Mouse (Mus musculus): ENCODE results near the gene Vnn1.
A peak's percentile ranks its signal among the peaks of the same experiment; 100 is the strongest.

Vnn1 gene

DNA sequence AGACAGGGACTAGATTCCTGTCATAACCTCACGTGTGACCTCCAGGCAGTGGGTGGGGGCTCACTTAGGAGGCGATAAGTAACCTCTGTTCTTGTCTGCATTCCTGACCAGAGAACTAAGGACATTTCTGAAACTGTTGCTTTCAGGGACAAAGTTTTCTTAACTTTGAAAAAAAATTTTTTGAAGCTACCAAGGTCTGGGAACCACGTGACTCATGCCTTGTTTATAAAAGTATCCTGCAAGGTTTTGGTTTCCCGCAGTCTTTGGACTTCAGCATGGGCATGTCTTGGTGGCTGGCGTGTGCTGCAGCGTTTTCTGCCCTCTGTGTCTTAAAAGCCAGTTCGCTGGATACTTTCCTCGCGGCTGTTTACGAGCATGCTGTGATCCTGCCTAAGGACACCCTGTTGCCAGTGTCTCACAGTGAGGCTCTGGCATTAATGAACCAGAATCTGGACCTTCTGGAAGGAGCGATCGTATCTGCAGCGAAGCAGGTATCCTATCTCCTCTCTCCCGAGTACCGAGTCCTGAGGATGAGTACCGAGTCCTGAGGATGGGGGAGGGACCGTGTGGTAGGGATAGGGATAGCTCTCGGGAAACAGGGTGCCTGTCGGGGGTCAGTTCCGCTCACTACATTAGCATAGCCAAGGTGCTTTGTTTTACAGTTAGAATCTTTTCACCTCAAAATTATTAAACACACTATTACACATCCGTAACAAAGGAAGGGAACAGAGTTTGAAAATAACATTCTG, at the start of gene Vnn1:
Gene Vnn1, plus strand, starts transcription at position 88 of the 749 bp plus-strand sequence.
- no peak for DNase-seq (ENCODE audit: low read depth)

DNA sequence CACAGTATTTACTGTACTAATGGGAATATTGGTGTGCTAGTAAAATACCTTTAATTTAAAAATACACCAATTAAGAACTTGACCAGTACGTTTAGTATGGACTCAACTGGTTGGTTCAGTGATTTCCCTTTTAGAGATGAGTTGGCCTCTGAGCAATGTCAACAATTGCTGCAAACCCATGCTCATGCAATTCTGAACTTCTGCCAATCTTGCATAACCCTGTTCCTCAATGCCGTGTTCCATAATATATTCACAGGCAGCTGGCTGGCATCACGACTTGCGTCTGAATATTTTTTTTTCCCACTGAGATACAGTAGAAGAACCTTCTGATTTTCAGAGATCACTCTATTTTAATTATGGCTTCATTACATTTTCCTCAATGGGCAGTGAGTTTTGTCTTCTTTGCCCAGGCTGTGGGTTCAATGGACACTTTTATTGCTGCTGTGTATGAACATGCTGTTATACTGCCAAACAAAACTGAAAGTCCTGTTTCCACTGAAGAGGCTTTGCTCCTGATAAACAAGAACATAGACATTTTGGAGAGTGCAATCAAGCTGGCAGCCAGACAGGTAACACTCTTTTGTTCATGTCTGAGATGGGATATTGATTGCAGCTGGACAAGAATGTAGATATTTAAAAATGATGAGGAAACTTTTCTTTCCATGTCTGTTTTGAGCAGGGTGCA, 43.1 kb upstream of the Vnn1 start, which contains the start of gene Vnn3:
Gene Vnn3, plus strand, starts transcription at position 235 of the 685 bp plus-strand sequence.
- DNase-seq (ENCODE audit: low read depth), result no peak

DNA sequence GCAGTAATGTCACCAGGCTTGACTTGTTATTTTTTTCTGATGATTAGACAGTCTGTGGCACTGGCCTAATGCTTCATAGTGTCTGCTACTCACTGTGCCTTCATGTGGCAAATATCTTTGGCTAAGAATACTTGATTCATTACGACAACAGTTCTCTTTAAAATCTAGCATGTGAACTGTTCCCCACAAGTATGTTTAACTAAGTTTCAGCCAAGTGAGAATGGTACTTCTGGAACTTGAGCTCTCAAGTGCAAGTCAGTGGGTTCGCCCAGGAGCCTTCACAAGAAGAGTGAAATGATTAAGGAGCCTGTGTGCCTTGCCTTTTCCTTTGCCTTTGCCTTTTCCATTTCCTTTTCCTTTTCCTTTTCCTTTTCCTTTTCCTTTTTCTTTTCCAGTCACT, 42.4 kb upstream of the Vnn1 start:
- no peak for DNase-seq (ENCODE audit: low read depth)

DNA sequence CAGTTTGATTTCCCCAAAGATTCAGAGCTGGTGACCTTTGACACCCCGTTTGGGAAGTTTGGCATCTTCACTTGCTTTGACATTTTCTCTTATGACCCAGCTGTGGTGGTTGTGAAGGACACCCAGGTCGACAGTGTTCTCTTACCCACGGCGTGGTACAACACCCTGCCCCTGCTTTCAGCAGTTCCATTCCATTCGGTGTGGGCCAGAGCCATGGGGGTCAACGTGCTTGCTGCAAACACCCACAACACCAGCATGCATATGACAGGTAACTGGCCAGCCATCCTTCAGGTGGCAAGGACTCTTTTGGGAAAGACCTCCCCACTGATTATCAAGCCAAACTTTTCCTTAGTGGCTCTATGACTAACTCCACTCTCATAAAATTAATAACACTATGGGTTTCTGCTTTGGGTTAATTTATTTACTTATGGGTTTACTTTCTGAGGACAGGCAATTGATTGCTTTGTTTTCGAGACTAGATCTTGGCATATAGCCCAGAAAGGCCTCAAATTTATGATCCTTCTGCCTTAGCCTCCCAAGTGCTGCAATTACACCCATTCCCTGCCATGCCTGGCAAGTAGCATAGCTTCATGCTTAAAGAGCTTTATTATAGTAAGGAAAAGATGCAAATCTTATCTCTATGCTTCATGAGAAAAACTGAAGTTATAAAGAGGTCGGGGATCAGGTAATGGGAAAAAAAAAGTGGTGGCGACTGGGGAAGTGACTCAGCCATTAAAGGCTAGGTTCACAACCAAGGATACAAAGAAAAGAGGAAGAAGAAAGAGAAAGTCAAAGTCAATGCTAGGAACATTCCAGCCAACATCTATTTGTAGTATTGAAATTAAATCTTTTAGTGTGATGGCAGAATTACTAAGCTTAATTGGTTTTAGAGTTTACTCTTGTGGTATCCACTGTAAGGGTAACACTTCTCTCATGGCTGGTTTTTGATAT, 29.9 kb upstream of the Vnn1 start:
- no peak for DNase-seq (ENCODE audit: low read depth)

DNA sequence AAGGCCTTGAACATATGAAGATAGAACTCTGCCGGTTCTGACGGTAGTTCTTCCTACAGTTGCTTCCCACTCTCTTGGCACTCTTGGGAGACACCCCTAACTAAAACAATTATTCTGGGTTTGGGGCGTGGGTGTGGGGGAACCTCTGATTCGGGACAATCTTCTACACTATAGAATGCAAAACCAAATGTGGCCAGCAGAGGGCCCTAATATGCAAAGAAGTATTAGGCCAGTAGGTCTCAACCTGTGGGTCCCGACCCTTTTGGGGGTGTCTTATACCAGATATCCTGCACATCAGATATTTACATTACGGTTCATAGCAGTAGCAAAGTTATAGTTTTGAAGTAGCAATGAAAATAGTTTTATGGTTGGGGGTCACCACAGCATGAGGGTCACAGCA, 13.8 kb upstream of the Vnn1 start:
- DNase-seq (ENCODE audit: low read depth), result peak; percentile 7

DNA sequence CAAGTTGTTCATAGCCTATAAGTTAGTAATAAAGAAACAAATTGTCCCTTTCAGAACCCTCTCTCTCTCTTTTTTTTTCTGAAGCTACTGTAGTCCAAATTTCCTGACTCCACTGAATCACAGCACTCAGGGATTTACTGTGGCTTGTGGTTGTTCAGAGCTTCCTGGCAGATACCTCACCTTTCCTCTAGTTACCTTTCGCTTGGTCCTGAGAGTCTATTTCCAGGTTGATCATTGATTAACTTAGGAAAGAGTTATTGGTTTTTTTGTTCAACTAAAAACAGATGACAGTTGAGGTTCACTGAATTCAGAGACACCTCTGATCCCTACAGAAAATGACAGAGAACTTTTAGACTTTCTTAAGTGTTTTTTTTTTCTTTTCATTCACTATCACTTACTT, 9.6 kb upstream of the Vnn1 start:
- no peak for DNase-seq (ENCODE audit: low read depth)

DNA sequence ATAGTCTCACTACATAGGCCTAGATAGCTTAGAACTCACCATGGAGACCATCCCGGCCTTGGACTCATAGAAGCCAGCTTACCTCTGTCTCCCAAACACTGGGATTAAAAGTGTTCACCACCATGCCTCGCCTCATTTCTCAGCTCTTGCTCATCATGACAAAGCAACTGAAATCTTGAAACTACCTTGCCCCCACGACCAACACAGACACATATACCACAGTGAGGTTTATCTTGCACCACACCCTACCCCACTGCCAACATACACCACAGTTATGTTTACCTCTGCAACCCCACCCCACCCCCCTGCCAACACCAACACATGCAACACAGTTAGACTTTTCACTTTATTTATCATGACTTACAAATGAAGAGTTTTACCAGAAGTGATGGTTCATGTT, 8.4 kb upstream of the Vnn1 start:
- DNase-seq (ENCODE audit: low read depth), result no peak

DNA sequence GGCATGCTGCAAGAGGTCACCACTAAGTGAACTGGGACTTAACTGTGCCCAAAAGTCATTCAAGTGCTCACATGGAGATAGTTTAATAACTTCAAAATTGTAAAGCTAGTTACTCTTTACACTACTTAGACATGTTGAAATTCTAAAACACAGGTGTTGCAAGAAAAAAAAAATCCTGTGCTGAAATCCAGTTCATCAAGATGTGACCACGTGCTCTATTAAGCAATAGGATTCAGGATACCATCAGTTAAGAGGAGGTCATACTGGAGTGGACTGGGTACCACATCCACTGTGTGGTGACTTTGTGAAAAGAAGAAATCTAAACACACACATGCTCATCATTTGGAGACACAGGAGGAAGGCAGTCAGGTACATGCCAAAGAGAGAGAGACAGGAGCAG, 1.5 kb upstream of the Vnn1 start:
- DNase-seq (ENCODE audit: low read depth), result no peak

DNA sequence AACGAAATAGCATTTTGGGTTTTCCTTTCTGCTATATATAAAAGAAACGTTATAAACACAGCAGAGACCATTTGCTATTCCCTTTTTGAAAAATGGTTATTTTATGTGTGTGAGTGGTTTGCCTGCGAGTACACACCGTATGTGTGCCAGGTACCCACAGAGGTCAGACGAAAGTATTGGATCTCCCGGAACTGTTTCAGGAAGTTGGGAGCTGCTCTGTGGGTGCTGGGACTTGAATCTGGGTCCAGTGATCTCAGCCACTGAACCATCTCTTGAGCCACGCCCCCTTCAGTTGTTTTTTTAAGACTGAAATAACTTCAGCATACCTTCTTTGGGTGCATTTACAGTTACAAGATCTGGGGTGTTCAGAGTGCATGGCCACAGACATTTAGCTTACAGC, 888 bp downstream of the Vnn1 start:
- DNase-seq (ENCODE audit: low read depth), result no peak

DNA sequence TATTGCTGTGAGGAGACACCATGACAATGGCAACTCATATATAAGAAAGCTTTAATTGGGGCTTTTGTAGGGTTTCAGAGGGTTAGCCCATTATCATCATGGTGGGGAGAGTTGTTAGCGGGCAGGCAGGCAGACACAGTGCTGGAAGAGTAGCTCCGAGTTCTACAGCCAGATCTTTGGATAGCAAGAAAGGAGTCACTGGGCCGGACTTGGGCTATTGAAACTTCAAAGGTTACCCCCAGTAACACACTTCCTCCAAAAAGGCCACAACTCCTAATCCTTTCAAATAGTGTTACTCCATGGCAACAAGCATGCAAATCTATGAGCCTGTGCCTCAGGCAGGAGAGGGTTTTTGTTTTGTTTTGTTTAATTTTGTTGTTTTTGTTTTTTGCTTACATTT, 6.6 kb downstream of the Vnn1 start:
- DNase-seq (ENCODE audit: low read depth), result no peak

DNA sequence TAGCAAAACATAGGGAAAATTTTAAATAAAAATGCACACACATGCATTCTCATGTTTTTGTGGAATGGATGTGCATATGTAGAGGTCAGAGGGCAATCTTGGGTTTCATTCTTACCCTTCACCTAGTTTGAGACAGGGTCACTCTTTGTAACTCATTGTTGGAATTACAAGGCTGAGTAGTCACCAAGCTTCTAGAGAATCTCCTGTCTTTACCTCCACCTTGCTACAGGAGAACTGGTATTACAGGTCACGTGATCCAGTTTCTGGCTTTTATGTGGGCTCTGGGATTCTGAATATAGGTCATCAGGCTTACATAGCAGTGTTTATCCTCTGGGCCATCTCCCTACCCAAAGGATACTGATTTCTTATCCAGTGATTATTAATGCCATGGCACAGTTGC, 11.2 kb downstream of the Vnn1 start:
- DNase-seq (ENCODE audit: low read depth), result no peak

DNA sequence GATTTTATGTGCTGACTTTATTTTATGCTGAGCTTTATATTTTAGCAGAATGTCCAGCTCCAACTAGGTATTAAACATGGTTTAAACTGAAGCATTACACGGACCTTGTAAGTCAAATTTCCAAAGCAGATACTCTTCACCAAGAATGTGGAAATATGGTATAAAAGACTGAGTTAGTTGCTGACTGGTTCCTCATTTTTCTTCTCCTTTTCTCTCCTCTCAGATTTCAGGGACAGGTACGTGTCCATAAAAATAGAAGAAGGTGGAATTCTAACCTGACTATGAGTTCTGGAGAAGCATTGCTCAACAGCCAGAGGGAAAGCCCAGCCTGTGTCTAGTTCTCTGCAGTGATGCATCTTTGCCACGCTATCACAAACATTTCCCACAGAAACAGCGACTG, 25.6 kb downstream of the Vnn1 start, which contains the start of gene Taar1:
Gene Taar1, plus strand, starts transcription at position 301 of the 400 bp plus-strand sequence.
- no peak for DNase-seq (ENCODE audit: low read depth)

DNA sequence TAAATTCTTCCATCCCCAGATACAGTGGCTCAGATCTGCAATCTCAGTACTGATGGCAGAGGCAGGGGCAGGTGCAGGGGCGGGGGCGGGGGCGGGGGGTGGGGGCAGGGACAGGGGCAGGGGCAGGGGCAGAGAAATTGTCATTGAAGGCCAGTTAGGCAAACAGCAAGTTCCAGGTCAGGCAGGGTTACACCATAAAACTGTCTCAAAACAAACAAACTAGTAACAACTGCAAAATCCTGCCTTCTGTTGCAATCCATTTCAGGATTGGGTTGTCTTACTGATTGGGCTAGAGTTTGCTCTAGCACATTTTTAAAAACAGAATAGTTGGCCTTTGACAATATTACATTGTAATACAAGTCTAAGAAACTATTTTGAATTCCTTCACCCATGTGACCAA, 28.0 kb downstream of the Vnn1 start:
- no peak for DNase-seq (ENCODE audit: low read depth)

DNA sequence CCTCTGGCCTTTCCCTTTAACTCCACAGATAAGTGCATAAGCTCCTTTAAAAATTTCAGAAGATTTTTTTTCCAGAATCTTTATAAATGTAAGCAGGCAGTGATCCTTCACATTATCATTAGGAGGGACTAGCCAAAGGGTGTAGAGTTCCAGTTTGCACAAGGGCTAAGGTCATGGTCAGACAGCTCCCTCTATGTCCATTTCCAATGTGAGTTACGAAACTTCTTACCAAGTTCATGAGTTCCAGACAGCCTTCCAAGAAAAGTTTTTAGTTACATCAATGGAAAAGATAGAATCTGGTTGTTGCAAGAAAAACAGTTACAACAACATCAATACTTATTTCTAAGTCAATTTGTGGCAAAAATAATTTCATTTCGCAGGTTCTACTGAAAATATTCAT, 29.5 kb downstream of the Vnn1 start:
- no peak for DNase-seq (ENCODE audit: low read depth)

DNA sequence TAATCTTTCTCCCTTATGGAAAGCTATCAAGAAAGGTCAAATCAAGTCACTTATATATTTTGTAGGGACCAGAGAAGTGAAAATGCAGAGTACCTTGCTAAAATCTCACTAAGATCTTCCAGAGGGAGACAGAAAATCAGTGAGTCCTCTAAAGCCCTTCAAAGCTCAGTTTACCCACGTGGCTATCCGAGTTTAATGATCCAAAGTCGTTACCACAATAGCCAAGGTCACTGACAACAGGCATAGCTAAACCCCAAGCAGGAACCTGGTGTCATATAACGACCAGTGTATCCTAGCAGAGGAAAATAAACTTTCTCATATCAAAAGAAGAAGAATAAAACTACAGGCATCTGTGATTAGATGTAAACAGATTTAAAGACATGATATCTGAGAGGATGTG, 43.1 kb downstream of the Vnn1 start:
- no peak for DNase-seq (ENCODE audit: low read depth)

DNA sequence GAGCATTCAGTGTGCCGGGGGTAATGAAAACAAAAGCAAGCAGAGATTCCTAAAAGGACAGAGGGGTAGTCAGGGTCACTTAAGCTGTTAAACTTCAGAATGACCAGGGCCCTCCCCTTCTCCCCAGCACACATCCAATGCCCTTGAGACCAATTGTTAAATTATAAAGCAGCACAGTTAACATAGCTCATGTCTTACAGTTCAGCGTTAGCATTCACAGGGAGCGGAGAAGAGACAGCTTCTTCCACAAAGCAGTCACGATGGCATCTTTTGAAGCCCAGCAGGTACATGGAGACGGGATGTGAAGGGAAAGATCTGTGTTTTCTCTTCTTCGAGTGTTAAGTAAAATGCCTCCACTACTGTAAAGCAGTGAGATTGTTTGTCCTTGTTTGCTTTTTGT, 43.8 kb downstream of the Vnn1 start, which contains the start of gene Taar2:
Gene Taar2, plus strand, starts transcription at position 261 of the 400 bp plus-strand sequence.
- DNase-seq (ENCODE audit: low read depth), result no peak

DNA sequence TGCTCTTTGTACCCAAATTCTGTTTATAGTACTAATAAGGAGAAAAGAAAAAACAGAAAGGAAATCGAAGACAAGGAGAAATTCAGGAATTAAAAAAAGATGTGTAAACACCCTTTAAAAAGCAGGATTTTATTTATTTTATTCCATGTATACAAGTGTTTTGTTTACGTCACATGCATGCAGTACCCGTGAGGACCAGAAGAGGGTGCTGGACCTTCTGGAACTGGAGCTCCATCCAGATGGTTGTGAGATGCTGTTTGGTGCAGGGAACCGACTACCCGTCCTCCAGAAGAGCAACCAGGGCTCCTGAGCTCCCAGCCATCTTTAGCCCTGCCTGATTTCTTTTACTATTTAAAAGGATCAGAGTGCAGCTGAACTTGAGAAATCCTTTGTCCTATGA, 48.0 kb downstream of the Vnn1 start:
- peak; percentile 35 for DNase-seq (ENCODE audit: low read depth)

DNA sequence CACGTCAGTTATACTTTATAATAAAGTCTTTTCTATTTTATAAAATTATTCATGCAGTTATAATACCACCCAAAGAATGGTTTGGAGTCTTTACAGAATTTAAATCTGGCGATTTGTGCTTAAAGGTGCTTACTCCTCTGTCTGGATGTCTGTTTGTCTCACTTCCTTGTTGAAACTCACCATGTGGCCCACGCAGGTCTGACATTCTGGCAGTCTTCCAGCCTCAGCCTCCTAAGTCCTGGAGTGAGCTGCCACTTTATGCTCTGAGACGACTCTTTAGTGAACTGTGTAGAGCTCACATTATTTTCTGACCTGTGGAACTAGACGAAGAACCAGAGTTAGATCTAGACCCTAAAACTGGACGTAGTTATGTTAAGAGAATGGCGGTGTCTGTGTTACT, 53.5 kb downstream of the Vnn1 start:
- DNase-seq (ENCODE audit: low read depth), result no peak

DNA sequence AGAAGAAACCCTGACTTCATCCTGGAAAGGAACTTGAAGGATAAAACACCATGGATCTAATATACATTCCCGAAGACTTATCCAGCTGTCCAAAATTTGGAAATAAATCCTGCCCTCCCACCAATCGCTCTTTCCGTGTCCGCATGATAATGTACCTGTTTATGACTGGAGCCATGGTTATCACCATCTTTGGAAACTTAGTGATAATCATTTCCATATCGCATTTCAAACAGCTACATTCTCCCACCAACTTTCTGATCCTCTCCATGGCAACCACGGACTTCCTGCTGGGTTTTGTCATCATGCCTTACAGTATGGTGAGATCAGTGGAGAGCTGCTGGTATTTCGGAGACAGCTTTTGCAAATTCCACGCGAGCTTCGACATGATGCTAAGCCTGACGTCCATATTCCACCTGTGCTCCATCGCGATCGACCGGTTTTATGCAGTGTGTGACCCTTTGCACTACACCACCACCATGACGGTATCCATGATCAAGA, 55.1 kb downstream of the Vnn1 start, which contains the start of gene Taar3:
Gene Taar3, plus strand, starts transcription at position 51 of the 498 bp plus-strand sequence.
- DNase-seq (ENCODE audit: low read depth), result no peak

DNA sequence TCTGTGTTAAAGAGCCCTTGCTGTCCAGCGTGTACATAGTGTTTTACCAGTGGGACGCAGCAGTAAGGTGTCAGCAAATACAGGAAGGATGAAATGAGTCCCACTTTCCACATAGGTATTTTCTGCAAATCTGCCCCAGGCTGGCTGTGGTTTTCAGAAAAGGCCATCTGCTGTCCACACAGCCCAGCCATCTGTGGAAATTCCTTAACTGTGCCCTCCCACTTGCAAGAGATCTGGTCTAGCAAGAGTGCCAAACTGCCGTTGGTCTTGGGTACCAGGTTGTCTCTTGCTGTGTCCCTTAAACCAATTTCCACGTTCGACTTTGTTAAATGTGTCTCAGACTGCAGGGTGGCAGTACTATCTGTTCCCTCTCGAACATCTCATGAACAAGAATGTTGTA, 57.2 kb downstream of the Vnn1 start:
- DNase-seq (ENCODE audit: low read depth), result no peak
